Mouse (Mus musculus): ENCODE results near the gene Map2.

GRCm38 (mm10) chr1:66150806-66151205, 24.3 kb upstream of the Map2 start:
- TF ChIP-seq CTCF (IDR thresholded peaks at IDR 0.05; ENCODE audit: low read depth) = no peak
- TF ChIP-seq EP300 (IDR thresholded peaks at IDR 0.05; ENCODE audit: low read depth) = no peak
